Comparison of ENCODE assay signal across 29 mouse cellular contexts in genomic region chr1:174902755-174903154, GRCm38 (mm10). TPM values are rescaled to one million over a fixed set of nuclear protein-coding genes. Genes with fewer than 3 reads are reported as not detected.
A peak's percentile ranks its signal among the peaks of the same experiment; 100 is the strongest.
DNase-seq lines count a peak whose midpoint lies in the region; ATAC-seq and TF ChIP-seq lines count a peak whose summit lies in the region.
"Had no signal": no experiment of that assay in that cellular context is flagged by ENCODE, and none has a peak within 500 bp of the region (broad histone marks: within the 10 kb centered on the region; RNA-seq: fewer than 3 reads in every experiment).

No protein-coding gene starts in this region.

- no peaks in the 10 kb centered on the region for H3K4me1 ChIP-seq in cerebellum, adult 2 months (ENCODE audit: control insufficient read depth, insufficient read depth, low read length)
- no peaks in the 10 kb centered on the region for H3K4me1 ChIP-seq in embryonic facial prominence, embryonic 13.5 days
- no peaks in the 10 kb centered on the region for H3K4me1 ChIP-seq in limb, embryonic 13.5 days
- no peaks in the 10 kb centered on the region for H3K4me1 ChIP-seq in intestine, postnatal 0 days (replicated peaks; ENCODE audit: control insufficient read depth, insufficient read depth, low read length)
- H3K4me1 ChIP-seq: embryonic facial prominence, embryonic 12.5 days; forebrain, embryonic 10.5 days; forebrain, embryonic 13.5 days; hindbrain, embryonic 12.5 days; hindbrain, embryonic 15.5 days had no signal

- no peaks in the 10 kb centered on the region for H3K36me3 ChIP-seq in embryonic facial prominence, embryonic 13.5 days
- H3K36me3 ChIP-seq in limb, embryonic 13.5 days = no peaks in the 10 kb centered on the region
- H3K36me3 ChIP-seq in intestine, postnatal 0 days (ENCODE audit: control insufficient read depth, insufficient read depth) = no peaks in the 10 kb centered on the region
- H3K36me3 ChIP-seq: embryonic facial prominence, embryonic 12.5 days; forebrain, embryonic 10.5 days; G1E; hindbrain, embryonic 12.5 days; hindbrain, embryonic 15.5 days had no signal

- no peak for TF ChIP-seq POLR2A in cerebellum, adult 2 months (IDR thresholded peaks at IDR 0.05; ENCODE audit: borderline replicate concordance, insufficient read depth, low read length)

- WGBS in cerebellum, adult 2 months = 27% methylated on average over 1 of the region's 1 CpGs
- WGBS in embryonic facial prominence, embryonic 13.5 days = 25% methylated on average over 1 of the region's 1 CpGs
- 38% methylated on average over 1 of the region's 1 CpGs for WGBS in limb, embryonic 13.5 days
- WGBS in intestine, postnatal 0 days = 38% methylated on average over 1 of the region's 1 CpGs

- TF ChIP-seq CTCF in cerebellum, adult 2 months (IDR thresholded peaks at IDR 0.05; ENCODE audit: borderline replicate concordance, insufficient read depth, low read depth, low read length) = no peak
- TF ChIP-seq CTCF in intestine, postnatal 0 days (IDR thresholded peaks at IDR 0.05; ENCODE audit: low read depth) = no peak

- no peak overlapping the region for H3K4me2 ChIP-seq in embryonic facial prominence, embryonic 13.5 days
- no peak overlapping the region for H3K4me2 ChIP-seq in limb, embryonic 13.5 days (replicated peaks)
- H3K4me2 ChIP-seq in intestine, postnatal 0 days (replicated peaks; ENCODE audit: low read depth) = no peak overlapping the region
- H3K4me2 ChIP-seq: embryonic facial prominence, embryonic 12.5 days; forebrain, embryonic 13.5 days; heart, embryonic 11.5 days; hindbrain, embryonic 12.5 days; hindbrain, embryonic 15.5 days had no signal

- peak; percentile 5 to 10 for DNase-seq in cerebellum, postnatal 10 days
- no peak for DNase-seq in cerebellum, adult 2 months
- DNase-seq in heart, adult 11 months = peak; percentile 52
- no peak for DNase-seq in heart, adult 8-10 months (ENCODE audit: low spot score)
- no peak for DNase-seq in urinary bladder, postnatal 25 days (ENCODE audit: low spot score)
- DNase-seq: adrenal gland, postnatal 10 days; adrenal gland, postnatal 36 days; cerebellum, adult 18-20 months; cerebellum, adult 9-11 months; cerebellum, postnatal 36 days; embryo, embryonic 11 days; gastrocnemius, postnatal 25 days; heart, adult 2 months had no signal

- H3K27me3 ChIP-seq in cerebellum, adult 2 months (ENCODE audit: control insufficient read depth, insufficient read depth, low read length) = no peaks in the 10 kb centered on the region
- H3K27me3 ChIP-seq in embryonic facial prominence, embryonic 13.5 days = no peaks in the 10 kb centered on the region
- H3K27me3 ChIP-seq in limb, embryonic 13.5 days = no peaks in the 10 kb centered on the region; the same call in 1 of the 2 replicates
- H3K27me3 ChIP-seq in intestine, postnatal 0 days (replicated peaks; ENCODE audit: control insufficient read depth, insufficient read depth, low read length) = no peaks in the 10 kb centered on the region
- H3K27me3 ChIP-seq: CH12.LX; embryonic facial prominence, embryonic 12.5 days; forebrain, embryonic 13.5 days; hindbrain, embryonic 12.5 days; hindbrain, embryonic 15.5 days; Patski had no signal

- ATAC-seq in embryonic facial prominence, embryonic 13.5 days (ENCODE audit: insufficient number of reproducible peaks, insufficient read depth, low FRiP score, low TSS enrichment, low read depth) = 0 out of 2 replicates have a peak, but pooled peaks have one; percentile 43
- peak; percentile 24; the same call in 1 of the 2 replicates for ATAC-seq in limb, embryonic 13.5 days (ENCODE audit: low FRiP score, low read depth)
- no peak for ATAC-seq in intestine, postnatal 0 days
- ATAC-seq: forebrain, embryonic 13.5 days; forebrain, embryonic 16.5 days; Patski had no signal

- H3K9ac ChIP-seq in embryonic facial prominence, embryonic 13.5 days = no peak overlapping the region
- no peak overlapping the region for H3K9ac ChIP-seq in limb, embryonic 13.5 days
- no peak overlapping the region for H3K9ac ChIP-seq in intestine, postnatal 0 days (ENCODE audit: low read depth, low read length)
- H3K9ac ChIP-seq: embryonic facial prominence, embryonic 12.5 days; forebrain, embryonic 13.5 days; hindbrain, embryonic 12.5 days; hindbrain, embryonic 15.5 days had no signal

- no peaks in the 10 kb centered on the region for H3K9me3 ChIP-seq in embryonic facial prominence, embryonic 13.5 days
- no peaks in the 10 kb centered on the region for H3K9me3 ChIP-seq in limb, embryonic 13.5 days
- no peaks in the 10 kb centered on the region for H3K9me3 ChIP-seq in intestine, postnatal 0 days (ENCODE audit: control insufficient read depth)
- H3K9me3 ChIP-seq: embryonic facial prominence, embryonic 12.5 days; forebrain, embryonic 10.5 days; forebrain, embryonic 13.5 days; hindbrain, embryonic 12.5 days; hindbrain, embryonic 15.5 days had no signal

- H3K27ac ChIP-seq in cerebellum, adult 2 months (ENCODE audit: insufficient read depth, low read length) = no peak overlapping the region
- H3K27ac ChIP-seq in embryonic facial prominence, embryonic 13.5 days = no peak overlapping the region
- no peak overlapping the region for H3K27ac ChIP-seq in limb, embryonic 13.5 days
- H3K27ac ChIP-seq in intestine, postnatal 0 days (ENCODE audit: low read depth, low read length) = no peak overlapping the region
- H3K27ac ChIP-seq: embryonic facial prominence, embryonic 12.5 days; forebrain, embryonic 10.5 days; forebrain, embryonic 13.5 days; heart, adult 2 months; hindbrain, embryonic 12.5 days; hindbrain, embryonic 15.5 days had no signal

- no peak overlapping the region for H3K4me3 ChIP-seq in cerebellum, adult 2 months (replicated peaks; ENCODE audit: insufficient read depth, low read depth, low read length)
- H3K4me3 ChIP-seq in embryonic facial prominence, embryonic 13.5 days = no peak overlapping the region
- H3K4me3 ChIP-seq in limb, embryonic 13.5 days = no peak overlapping the region
- no peak overlapping the region for H3K4me3 ChIP-seq in intestine, postnatal 0 days (ENCODE audit: low read depth, low read length)
- H3K4me3 ChIP-seq: embryonic facial prominence, embryonic 12.5 days; forebrain, embryonic 10.5 days; forebrain, embryonic 13.5 days; heart, adult 2 months; hindbrain, embryonic 12.5 days; hindbrain, embryonic 15.5 days had no signal

RNA-seq across cellular contexts. Expression of gene Grem2, which starts 18.9 kb away (rescaled TPM):
- polyA plus RNA-seq in cerebellum, adult 2 months (2012; rRNA removed) = 6.4 and 8.1 TPM in 2 replicates
- under 1 TPM in 3 of 4 experiments, not detected in 1; 0.06 to 0.14 (median 0.11) TPM for total RNA-seq in heart, adult 8-10 months (2022)
- polyA plus RNA-seq in embryonic facial prominence, embryonic 13.5 days (2015; fragmentation: Nextera tagmentation; extraction: Ambion mirVana) = 2.0 and 2.8 TPM in 2 replicates
- 0.98 and 1.1 TPM in 2 replicates for polyA plus RNA-seq in limb, embryonic 13.5 days (2015; fragmentation: Nextera tagmentation; extraction: Ambion mirVana)
- polyA plus RNA-seq in intestine, postnatal 0 days (2015; fragmentation: Nextera tagmentation; extraction: Ambion mirVana) = 2.1 and 2.3 TPM in 2 replicates
- total RNA-seq: CH12.LX; hematopoietic stem cell, adult 5-6 weeks had no signal
- polyA plus RNA-seq: G1E; heart, embryonic 14.5 days; heart, postnatal 0 days; Patski had no signal

Comparison
In these comparisons a context has a peak if more than half of its experiments do, and no peak if none do; other contexts are left out.
1. DNase-seq: peak in cerebellum, postnatal 10 days (2 of 2) and heart, adult 11 months (single experiment); none in cerebellum, adult 2 months (0 of 2), heart, adult 8-10 months (single experiment) and urinary bladder, postnatal 25 days (single experiment).